Mouse (Mus musculus) gastrocnemius, adult 2 months (tissue): ENCODE measurements around the gene Nell1. TPM values are rescaled to one million over a fixed set of nuclear protein-coding genes. Genes with fewer than 3 reads are reported as not detected.
"Not testable (repeated sequence)": the region's sequence is repeated elsewhere in the genome, so short reads cannot be mapped to it uniquely, and the experiment has no call there.

ENCODE experiments used
- DNase-seq: peaks from one replicate; pipeline ENCODE4 v3.0.0; 2022
- H3K27ac ChIP-seq: fragments of 200-600 bp; 2 replicates; pipeline ENCODE4 v1.8.1; 2022; ENCODE audit warnings: mild to moderate bottlenecking
- H3K4me3 ChIP-seq: fragments of 200-600 bp; 2 replicates; pipeline ENCODE4 v1.8.1; 2022; ENCODE audit warnings: mild to moderate bottlenecking, moderate library complexity
- CTCF ChIP-seq: fragments of 200-600 bp; IDR thresholded peaks from 2 replicates; pipeline ENCODE4 v1.8.1; 2022; ENCODE audit warnings: antibody characterized with exemption, mild to moderate bottlenecking, moderate library complexity
- intact Hi-C: fragments of 180-260 bp; cut with DNase I; formaldehyde crosslinking; loops from one replicate; pipeline ENCODE4 v1.15.1; 2025
- long read RNA-seq, 2 experiments: library from polyadenylated mRNA; stranded (forward); transcript quantifications; one replicate each; pipeline ENCODE4 v2.0.0; 2021
- total RNA-seq, 2 experiments: library from RNA; stranded (reverse); gene quantifications; 2 replicates each; pipeline ENCODE4 v1.2.3; 2021

Gene Nell1
- under 1 TPM in 1 of 2 experiments, not detected in 1; 0.33 TPM for total RNA-seq
- long read RNA-seq, experiment 1, result 0 reads
- long read RNA-seq, experiment 2, result 0 reads

DNA sequence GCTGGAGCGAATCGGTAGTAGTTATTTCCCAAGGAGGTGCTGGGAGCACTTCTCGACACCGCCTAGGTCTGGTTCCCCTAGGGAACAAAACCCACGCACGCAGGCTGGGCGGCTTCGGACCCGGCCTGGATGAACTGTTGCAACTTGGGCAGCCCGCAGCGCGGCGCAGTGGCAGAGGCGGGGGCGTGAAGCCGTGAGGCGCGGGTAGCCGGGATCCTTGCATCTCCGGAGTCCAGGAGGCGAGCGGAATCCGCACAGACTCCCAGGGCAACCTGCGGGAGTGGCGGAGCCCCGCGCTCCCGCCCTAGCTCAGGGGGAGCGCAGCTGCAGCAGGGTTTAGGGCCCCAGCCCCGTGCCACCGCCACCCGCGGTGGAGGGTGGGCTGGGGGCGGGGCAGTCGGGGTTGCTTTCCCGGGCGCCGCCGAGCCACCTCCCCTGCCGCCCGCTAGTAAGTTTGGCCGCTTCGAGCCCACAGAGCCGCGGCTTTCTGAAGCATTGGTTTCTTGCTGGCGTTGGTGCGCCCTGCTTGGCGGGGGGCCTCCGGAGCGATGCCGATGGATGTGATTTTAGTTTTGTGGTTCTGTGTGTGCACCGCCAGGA, at the start of gene Nell1:
Gene Nell1, plus strand, starts transcription at position 24 of the 600 bp plus-strand sequence.
- no peak for DNase-seq
- intact Hi-C loops, result no loop called here
- Histone ChIP-seq H3K4me3 (peak within 1 kb of the TSS; percentile 49), H3K27ac (no peak within 1 kb of the TSS)
- no peak for TF ChIP-seq CTCF

DNA sequence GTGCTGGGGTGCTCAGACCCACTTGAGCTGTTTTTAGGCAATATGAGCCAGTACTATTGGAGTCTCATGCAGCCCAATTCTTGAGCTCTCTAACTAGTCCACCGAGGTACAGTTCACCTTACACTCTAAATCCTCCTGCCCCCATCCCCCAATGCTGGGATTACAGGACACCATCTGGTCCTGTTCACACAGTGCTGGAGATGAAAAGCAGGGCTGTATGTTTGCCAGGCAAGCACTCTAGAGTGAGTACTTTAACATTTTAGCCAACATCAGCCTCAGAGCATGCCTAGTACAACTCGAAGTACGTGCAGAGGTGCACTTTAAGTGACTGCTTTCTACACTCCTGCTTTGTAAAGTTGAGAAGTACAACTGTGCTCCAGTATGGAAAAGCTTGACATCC, 46.1 kb upstream of the Nell1 start:
- Histone ChIP-seq H3K4me3 (no peak overlapping the region), H3K27ac (no peak overlapping the region)
- no peak for TF ChIP-seq CTCF
- no peak for DNase-seq
- intact Hi-C loops, result loop anchor here (10.0 kb wide), 1 partner anchor 314 kb away; no protein-coding TSS in a partner anchor

DNA sequence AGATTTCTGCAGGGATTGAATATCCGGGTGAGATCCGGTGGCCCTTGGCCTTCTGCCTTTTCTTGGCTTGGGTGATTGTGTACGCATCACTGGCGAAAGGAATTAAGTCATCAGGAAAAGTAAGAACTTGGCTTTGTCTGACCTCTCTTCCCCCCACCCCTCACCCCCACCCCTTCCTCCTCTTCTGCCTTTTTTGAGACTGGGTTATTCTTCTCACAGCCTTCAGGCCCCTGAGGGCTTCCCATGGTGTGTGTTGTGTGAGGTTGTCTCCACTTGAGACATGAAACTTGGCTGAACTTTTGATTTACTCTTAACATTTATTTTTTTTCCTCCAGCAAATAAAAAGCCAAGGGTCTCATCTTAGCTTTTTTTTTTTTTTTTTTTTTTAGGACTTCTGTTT, 44.7 kb upstream of the Nell1 start:
- H3K27ac ChIP-seq, result no peak overlapping the region
- DNase-seq, result no peak
- intact Hi-C loops, result loop anchor here (10.0 kb wide), 1 partner anchor 315 kb away; no protein-coding TSS in a partner anchor
- no peak for TF ChIP-seq CTCF
- H3K4me3 ChIP-seq, result no peak overlapping the region

DNA sequence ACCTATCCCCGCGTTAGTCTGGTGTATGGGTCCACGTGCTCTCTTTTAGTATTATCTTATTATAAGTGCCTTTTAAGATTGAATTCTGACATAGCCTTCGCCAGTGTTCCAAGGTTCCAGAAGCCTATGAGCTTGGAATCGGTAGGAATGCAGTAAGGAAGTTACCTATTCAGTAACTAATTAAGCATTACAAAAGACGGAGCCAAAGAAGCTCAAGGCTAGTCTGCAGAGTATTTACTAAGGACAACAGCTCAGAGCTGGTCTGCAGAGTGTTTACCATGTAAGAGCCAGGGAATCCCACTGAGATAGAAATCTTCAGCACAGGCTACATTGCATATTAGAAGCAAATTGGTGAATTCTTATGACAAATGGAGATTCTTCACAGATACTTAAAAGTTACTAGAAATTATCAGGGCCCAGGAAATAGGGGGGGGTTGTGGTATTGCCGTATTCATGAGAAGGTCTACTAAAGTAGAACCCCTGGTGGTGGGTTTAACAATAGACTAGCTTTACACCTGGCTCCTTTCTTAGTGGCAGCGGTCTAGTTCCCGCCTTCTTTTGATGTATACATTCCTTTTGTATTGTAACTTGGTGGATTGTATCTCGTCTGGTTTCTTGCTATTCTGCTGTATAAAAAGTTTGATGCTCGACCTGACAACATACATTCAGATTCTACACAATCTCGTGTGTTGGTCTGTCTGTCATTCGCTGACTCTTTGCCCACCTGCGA, 41.1 kb upstream of the Nell1 start:
- H3K4me3 ChIP-seq, intact Hi-C loops, DNase-seq, H3K27ac ChIP-seq: not testable (repeated sequence)

DNA sequence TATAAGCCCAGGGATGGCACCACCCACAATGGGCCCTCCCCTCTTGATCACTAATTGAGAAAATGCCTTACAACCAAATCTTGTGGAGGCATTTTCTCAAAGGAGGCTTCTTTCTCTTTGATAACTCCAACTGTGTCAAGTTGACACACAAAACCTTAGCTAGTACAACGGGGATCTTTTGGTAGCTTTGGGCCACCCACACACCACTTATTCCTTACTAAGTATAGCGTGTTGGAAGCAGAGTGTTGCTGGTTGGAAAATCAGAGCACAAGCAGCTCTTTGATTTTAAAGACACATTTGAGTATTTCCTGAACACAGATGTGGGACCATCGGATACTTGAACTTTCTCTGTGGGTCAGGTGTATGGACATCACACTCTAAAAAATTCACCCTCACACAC, 37.8 kb upstream of the Nell1 start:
- no peak for TF ChIP-seq CTCF
- intact Hi-C loops, result no loop called here
- DNase-seq, result no peak

DNA sequence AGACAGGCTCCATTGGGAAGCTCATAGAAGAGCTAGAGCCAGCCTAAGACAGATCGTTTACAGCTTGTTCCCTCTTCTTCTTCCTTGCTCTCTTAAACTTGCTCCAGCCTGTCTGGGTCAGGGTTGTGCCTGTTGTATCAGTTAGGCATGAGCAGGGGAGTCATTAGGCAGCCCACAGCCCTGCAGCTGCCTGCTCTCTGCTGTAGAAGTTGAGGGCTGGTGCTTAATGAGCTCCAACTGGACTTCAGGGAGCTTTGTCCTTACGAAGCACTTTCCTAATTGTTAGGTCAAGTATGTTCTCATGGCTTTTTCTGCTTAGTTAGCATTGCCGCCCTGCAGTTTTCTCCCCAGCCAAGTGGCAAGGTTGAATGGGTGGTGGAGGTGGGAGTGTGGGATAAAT, 32.6 kb upstream of the Nell1 start:
- no peak overlapping the region for H3K4me3 ChIP-seq
- H3K27ac ChIP-seq, result no peak overlapping the region
- TF ChIP-seq CTCF, result no peak
- no peak for DNase-seq
- intact Hi-C loops, result no loop called here

More for the DNA sequence above, 37.8 kb upstream of the Nell1 start:
- Histone ChIP-seq H3K27ac (no peak overlapping the region), H3K4me3 (no peak overlapping the region)

DNA sequence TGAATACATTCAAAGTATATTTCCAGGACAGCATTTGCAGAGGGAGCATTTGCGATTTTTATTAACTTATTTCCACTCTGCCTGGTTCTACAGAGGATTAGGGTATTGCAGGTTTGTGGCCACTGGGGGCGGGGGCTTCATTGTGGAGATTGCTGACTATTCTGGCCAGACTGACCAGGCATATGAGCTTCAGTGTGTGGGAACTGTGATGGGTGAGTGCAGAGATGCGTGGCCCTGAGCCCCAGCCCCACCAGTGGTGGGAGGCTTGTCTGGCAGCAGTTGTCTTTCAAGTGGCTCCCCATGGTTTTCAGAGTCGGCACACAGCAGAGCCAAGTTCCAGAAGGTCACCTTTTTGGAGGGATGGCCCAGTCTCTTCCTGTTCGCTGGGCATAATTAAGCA, 32.2 kb upstream of the Nell1 start:
- H3K4me3 ChIP-seq, result no peak overlapping the region
- TF ChIP-seq CTCF, result no peak
- DNase-seq, result no peak
- intact Hi-C loops, result no loop called here
- no peak overlapping the region for H3K27ac ChIP-seq

DNA sequence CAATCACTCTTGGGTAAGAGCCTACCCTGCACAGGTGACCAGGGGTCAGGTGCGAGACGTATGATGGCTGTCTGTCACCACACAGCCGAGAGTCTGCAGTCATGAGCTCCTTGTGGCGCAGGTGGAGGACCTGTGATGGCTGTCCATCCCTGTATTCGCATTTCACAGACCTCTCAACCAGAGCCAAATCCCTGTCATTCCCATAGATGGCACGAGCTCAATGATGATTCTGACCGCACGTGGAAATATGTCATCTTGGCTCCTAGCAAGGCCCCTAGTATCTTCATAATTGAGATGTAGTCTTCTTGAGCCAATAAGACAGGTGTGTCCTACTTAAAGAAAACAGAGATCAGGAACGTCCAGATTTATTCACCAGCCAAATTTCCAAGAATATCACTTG, 28.0 kb upstream of the Nell1 start:
- intact Hi-C loops, result no loop called here
- TF ChIP-seq CTCF, result no peak
- no peak overlapping the region for H3K4me3 ChIP-seq

DNA sequence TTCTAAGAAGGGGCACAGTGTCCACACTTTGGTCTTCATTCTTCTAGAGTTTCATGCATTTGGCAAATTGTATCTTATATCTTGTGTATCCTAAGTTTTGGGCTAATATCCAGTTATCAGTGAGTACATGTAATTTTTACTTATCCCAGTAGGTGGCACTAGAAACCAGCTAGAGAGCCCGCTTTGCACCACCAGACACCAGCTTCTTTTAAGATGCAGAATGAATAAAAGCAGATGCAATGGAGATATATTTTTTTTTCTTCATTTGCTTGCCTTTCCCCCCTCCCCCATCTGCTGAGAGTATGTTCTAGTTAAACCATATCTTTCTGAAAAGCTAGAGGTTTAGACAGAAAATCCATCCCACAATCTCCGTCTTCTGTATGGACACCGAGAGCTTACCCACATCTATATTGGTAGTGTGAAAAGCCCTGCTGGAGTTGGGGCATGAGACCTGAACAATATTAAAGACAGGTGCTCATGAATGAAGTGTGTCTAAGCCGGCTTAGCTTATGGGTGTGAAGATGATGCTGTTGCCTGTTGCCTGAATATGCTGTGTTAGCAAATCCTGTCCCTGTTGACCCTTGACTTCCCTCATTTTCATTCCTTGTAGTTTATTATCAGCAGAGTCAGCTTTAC, 21.0 kb upstream of the Nell1 start:
- Histone ChIP-seq H3K4me3 (no peak overlapping the region), H3K27ac (no peak overlapping the region)
- DNase-seq, result no peak
- intact Hi-C loops, result loop anchor here (10.0 kb wide), 2 partner anchors 531 to 1481 kb away; no protein-coding TSS in a partner anchor
- TF ChIP-seq CTCF, result peak; percentile 70

More for the DNA sequence above, 28.0 kb upstream of the Nell1 start:
- H3K27ac ChIP-seq, result no peak overlapping the region
- no peak for DNase-seq

DNA sequence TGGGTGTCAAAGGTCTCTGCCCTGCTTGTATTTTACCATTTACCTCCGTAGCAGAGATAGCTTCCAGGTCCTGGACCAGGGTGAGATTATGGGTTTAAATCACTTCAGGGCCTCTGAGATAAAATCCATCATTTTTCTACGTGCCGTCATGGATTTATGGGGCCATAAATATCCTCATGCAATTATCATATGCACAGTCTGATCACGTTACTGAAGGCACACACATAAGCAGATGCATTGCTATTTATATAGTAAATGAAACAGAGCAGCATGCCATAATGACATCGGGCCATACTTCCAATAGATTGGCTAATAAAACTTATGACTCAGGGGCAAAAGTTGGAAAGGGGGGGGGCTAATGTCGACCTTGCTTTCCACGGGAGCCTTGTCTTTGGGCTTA, 19.8 kb upstream of the Nell1 start:
- Histone ChIP-seq H3K27ac (no peak overlapping the region), H3K4me3 (no peak overlapping the region)
- no peak for DNase-seq
- intact Hi-C loops, result loop anchor here (10.0 kb wide), 2 partner anchors 530 to 1480 kb away; no protein-coding TSS in a partner anchor
- TF ChIP-seq CTCF, result no peak

DNA sequence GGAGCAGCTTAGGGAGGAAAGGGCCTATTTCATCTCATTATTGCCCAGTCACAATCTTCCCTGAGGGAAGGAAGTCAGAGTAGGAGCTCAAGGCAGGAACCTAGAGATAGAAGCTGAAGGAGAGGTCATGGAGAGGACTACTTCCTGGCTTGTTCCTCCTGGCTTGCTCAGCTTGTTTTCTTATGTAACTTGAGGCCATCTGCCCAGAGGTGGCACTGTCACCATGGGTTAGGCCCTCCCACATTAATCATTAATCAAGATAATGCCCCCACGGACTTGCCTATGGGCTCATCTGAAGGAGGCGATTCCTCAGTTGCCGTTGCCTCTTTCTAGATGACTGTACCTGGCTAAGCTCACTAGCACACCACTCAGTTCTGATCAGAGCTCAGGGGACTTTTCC, 17.5 kb upstream of the Nell1 start:
- intact Hi-C loops, result loop anchor here (10.0 kb wide), 2 partner anchors 528 to 1478 kb away; no protein-coding TSS in a partner anchor
- DNase-seq, result no peak
- no peak for TF ChIP-seq CTCF

DNA sequence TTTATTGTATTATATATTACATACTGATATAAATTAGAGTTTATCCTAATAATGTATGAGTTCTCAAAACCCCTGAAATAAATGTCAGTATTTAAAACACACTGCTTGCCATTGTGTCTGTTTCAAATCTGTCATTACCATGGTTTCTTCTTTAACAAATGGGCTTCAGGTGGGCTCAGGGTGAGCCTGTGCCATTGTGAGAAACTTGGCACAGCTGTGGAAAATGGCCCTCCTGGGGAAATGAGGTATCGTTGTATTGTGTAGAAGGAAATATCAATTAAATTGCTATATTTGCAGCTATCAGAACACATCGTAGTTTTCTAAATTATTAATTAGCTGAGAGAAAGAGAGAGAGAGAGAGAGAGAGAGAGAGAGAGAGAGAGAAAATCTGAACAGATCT, 10.9 kb upstream of the Nell1 start:
- H3K4me3 ChIP-seq, result no peak overlapping the region
- no peak for DNase-seq
- intact Hi-C loops, result no loop called here
- no peak overlapping the region for H3K27ac ChIP-seq
- TF ChIP-seq CTCF, result no peak

More for the DNA sequence above, 17.5 kb upstream of the Nell1 start:
- H3K4me3 ChIP-seq, result no peak overlapping the region
- no peak overlapping the region for H3K27ac ChIP-seq

DNA sequence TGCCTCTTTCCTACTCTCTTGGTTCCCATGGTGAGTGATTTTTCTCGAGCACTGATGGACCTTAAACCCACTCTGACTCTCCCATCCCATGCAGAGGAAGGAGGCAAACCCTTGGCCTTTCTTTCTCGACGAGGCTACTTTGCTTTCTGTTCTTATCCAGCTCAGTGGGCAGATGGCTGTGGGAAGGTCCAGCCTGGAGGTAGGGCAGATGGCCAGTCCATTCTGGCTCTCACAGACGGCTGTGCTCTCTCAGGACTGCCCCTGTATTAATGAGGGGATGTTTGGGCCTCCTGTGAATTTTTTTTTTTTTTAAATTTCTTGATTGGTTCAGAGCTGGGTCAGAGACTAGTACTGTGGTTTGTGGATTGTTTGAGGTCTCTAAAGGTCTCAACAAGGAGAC, 5.1 kb upstream of the Nell1 start:
- intact Hi-C loops, result no loop called here
- Histone ChIP-seq H3K27ac (no peak overlapping the region), H3K4me3 (no peak overlapping the region)
- no peak for DNase-seq
- TF ChIP-seq CTCF, result no peak
